Mouse (Mus musculus) frontal cortex, adult (tissue): ENCODE measurements around the gene Heca.
"Not testable (repeated sequence)": the region's sequence is repeated elsewhere in the genome, so short reads cannot be mapped to it uniquely, and the experiment has no call there.

Experiments used
- ATAC-seq: cut with Nextera tagmentation; 2 replicates; pipeline ENCODE4 v1.9.2; 2017; ENCODE audit warnings: mild to moderate bottlenecking, moderate library complexity, mixed read lengths; ENCODE audit not compliant: low TSS enrichment

Heca gene

DNA sequence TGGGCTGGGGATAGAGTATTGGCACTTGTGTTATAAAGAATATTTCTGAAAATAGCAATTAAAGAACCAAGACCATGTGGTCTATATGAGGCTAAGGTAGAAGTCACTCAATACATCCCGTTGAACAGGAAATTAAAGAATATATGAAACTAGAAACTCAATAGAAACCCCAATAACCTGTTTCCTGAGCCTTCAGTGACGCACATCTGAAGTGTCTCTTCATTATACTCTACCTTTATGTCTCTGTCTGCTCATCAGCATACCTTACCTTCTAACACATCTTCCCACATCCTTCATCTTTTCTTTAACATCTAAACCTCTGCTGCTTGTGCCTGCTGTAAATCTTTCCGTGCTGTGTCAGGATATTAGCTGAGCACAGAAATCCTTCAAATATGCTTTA, 67.8 kb downstream of the Heca start:
- no peak for ATAC-seq

DNA sequence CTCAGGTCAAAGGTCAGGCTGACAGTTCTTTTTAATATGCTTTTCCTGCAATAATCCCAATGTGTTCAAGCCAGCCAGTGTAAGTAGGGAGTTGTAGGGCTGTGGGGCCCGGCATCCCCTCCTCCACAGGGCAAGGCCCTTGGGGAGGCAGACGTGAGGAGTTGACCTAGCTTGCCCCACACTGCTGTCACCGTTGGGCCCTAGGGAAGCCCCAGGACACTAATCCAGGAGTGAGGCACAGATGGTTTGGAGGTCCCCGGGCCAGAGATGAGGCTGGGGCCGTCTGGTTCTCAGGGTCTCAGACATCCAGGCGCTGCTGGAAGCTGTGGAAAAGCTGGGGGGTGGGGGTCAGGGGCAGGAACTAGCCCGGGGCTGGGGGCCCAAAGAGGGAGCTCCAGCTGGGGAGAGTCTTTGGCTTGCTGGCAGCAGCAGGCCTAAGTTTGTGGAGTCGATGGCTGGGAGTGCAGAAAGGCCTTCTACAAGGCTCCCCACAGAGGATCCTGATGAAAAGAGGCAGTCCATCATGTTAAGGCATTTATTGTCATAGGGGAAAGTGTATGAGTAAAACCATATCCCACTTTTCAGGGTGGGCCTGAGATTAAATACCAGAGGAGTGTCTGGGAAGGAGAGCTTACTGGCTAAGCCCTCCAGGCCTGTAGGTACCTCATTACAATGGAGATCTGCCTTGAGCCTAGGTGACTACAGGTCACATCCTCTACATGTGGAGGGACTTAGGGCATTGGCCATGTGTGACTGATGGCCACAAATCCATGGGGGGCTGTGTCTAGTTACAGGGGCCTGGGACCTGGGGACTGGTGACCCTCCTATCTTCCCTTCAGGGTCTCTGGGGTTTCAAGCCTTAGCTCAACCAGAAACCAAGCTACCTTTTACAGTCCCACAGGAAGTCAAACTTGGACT, 69.6 kb downstream of the Heca start:
- no peak for ATAC-seq

DNA sequence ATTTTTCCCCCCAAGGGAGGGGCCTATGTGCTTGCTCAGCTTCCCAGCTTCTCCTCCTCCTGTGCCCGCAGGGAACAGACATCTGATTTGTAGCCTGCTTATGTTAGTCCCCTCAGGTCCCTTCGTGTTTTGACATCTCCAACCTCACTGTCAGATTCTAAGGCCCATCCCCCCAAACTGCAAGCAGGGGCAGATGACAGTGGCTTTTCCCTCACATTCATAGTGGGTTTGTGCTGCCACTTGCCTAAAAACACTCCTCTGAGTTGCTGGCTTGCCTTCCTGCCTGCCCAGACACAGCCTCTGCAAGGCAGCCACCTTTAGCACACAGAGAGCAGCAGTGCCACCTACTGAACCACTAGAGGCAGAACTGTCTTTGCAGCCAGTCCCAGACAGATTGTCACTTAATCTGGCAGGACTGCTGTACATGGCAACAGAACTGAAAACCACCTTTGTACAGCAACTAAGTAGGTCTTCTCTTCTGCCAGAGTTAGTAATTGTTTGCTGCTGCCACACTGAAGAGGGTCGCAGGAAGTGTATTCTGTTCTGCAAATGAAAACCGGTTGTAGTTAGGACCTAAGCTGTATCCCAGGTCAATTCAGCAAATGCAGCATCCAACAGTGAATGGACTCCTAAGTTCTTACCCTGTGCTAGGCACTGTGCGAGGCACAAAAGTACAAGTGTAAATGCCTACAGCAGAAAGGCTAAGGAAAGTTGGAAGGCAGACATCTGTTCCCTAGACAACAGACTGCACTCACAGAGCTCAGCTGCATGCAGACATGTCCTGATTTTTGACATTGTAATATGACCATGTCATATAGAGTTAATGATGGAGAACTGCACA, 77.8 kb downstream of the Heca start:
- ATAC-seq = peak; percentile 100

DNA sequence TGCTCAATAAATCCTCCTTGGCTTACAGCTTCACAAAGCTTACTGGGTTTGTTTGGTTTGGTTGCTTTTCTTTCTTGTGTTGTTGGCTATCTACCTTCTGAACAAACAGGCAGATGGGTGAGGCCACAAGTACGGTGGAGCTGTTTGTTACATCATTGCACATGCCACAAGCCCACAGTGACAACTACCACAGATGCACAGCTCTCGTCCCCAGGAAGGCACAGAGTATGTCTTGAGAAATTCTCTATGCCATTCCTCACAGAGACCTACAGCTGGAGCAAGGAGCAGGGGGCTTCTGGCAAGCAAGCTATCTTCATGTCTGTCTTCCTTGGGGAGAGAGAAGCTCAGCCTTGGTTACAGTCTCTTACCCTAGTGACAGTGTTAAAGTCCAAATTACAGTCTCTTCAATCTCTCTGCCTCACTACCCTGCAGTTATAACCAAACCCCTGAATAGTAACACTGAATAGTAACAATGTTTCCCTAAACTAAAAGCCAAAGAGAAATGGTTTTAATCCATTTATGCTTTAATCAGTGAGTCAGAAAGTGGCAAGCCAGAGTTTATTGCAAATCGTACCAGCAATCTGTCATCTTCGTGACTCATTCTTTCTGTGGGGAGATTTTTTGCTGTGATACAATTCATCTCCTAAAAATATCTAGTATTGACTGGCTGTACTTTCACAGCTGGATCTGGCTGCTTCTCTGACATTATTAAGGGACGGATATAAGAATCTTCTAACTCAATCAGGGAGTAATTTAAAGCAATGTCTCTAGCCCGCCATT, 87.0 kb downstream of the Heca start:
- ATAC-seq = peak; percentile 86

DNA sequence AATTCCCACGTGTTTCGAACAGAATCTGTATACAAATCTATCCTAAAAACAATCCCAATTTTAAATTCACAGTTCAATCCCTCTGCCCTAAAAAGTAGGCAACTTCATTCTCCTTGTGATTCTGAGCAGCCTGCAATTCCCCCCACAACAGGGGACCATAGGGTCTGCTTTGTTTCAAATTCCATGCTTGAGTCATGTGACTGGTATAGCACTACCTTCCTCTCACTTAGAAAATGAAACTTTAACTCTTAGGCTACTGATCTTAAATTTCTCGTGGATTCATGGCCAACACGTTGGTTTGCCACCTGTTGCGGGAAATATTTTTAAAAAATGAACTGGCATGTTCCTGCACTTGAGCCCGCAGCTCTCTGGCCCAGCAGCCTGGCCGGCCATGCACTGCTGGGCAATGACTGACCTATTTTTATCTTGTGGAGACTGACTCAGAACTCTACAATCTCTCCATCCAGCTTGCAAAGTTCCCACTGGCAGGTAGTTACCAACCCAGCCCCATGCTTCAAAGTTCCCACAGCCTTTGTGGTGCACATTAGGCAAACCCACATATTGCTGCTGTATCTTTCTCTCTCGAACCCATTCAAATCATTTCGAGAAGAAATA, 90.1 kb downstream of the Heca start:
- no peak for ATAC-seq

DNA sequence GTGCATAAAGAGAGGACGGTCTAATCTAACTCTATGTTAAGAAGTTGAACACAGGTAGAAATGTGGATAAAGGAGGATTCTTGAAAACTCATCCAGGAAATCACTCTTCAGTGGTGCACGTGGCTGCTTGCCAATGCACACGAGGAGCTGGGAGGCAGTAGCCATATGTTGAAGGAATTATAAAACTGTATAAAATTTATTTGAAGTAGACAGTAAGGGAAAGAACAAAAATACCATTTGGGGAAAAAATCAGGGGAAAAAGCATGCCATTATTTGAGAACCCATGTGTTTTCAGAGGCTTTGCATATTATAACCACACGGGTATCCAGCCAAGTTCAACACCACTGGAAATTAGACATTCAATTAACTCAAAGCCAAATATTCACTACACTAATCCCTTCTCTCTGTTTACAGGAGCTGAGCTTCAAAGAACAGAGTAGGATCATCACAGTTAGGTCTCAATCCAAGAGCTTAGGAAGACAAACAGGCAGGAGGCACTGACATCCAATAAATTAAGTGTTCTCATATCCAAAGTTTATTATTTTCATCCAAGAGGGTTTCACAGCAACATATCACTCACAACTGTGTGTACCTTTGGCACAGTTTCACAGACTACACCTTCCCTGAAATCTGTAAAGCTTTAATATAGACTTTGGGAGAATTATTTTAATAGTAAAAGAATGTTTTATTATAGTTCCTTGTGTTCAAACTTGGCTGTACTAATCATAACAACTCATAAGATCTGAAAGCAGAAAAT, 102.9 kb downstream of the Heca start:
- ATAC-seq = peak; percentile 56

DNA sequence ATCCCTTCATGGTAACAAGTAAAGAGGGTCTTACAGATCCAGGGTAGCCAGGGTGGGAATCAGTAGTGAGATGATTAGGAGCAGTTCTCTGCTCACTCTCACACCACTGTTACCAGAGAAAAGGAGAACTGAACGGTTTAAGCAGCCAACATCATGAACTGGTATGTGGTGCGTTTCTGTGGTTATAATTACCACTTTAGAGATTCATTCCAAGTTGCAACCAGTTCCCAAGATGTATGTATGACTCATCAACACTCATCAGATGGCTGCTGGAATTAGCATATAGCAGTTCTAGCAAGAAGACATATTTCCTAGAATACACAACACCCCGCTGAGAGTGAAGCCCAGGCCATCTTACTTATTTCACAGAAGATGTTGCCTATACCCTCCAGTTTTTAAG, 105.8 kb downstream of the Heca start:
- peak; percentile 97 for ATAC-seq

DNA sequence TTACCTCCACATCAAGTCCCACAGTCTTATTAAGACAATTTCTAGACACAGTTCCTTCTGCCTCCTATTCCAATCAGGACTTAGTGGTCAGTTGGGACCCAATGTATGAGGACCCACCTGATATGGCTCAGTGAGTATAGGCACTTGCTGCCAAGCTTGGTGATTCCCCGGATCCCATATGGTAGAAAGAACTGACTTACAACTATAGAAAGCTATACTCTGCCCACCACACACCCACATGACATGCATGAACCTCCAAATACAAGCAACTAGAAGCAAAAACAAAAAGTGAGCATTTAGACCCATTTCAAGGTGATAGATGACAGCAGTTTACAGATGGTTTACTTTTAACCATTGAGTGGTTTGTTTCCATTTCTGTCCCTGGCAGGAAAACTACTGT, 111.6 kb downstream of the Heca start:
- ATAC-seq = peak; percentile 59

DNA sequence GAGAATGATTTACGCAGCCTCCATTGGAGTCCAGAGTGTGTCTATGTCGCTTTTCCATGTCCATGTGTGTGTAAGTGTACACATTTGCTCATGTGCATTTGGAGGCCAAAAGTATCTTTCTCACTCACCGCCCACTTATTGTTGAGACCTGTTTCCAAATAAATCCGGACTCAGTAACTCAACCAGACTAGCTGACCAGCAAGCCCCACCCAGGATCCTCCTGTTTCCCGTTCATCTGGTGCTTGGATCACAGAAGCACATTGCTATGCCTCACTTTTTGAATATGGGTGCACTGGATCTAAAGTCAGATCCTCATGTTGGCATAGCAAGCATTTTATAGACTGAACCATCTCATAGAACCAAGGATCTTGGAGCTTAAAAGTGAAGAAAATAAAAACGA, 112.8 kb downstream of the Heca start:
- no peak for ATAC-seq

DNA sequence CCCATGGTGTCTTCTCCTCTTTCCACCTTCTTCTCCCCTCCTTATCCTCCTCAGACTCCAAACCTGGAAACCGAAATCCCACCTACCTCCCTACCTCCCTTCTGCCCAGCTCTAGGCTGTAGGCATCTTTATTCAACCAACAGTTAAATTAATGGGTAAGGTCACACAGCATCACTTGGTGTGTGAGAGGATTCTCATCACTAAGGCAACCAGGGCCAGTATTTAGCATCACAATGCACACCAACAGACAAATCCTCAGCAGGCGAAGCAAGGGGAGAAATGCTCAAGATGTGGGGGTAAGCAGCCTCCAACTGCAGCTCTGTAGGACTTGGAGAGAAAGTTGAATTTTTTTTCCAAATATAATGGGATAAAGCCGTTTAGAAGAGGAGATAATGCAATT, 116.8 kb downstream of the Heca start:
- ATAC-seq = no peak

DNA sequence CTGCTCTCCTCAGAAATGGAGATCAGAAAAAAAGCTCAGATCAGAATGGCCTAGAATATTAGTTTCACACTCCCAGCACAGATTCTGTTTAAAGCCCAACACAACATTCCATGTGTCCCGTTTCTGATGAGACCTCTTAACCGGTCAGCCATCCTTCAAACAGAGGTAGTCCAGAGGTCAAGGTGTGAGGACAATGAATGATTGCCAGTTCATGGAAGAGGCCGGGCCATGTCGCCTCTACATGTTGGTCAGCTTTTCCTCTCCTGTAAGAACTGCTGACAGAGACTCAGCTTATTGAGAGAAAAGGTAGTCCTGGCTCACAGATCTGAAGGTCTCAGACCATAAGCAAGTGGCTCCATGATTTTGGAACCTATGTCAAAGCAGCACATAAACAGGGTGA, 118.7 kb downstream of the Heca start:
- ATAC-seq = no peak

DNA sequence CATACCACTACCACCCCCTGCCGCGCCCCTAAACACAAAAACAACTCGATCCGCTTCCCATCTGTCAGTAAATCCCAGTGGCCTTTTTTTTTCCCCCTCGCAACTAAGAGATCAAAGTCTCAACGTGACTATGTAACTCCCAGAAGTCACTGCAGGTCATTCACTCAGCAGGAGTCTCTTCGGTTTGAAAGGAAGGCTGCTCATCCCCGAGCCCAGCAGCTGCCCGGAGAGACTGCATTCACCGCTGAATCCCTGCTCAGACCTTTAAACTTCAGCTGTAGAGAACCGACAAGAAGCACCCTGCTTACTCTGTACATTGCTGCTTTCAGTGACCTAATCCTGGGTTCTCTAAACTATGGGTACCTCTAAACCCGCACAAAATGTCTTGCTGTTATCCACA, 120.5 kb downstream of the Heca start:
- no peak for ATAC-seq

DNA sequence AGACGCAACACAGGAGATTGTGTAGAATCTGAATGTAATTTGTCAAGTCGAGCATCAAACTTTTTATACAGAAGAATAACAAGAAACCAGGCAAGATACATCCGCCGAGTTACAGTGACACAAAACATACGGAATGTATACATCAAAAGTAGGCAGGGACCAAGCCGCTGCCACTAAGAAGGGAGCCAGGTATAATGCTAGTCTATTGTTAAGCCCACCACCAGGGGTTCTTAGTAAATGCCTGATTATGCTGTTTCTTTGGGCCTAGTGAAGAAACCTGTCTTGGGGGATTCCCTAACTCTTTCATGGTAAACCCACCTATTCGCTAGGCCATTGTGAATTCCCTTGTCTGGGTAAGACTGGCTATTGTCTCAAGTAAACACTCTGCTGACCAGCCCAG, 127.4 kb downstream of the Heca start:
- not testable (repeated sequence) for ATAC-seq
